Mouse (Mus musculus) ES-E14 (cell line): Measurements from ENCODE around the gene Rpl38. TPM values are rescaled to one million over a fixed set of nuclear protein-coding genes. Genes with fewer than 3 reads are reported as not detected.

Experiments used
- DNase-seq: peaks from one replicate; pipeline ENCODE4 v3.0.0-alpha.2; 2013; ENCODE audit warnings: low read depth, low spot score
- H3K27ac ChIP-seq: 2 replicates; pipeline ENCODE4 v1.5.1; 2012; ENCODE audit warnings: low read depth, mild to moderate bottlenecking, low read length, moderate library complexity, mixed read lengths; ENCODE audit not compliant: poor library complexity, insufficient read depth, severe bottlenecking
- H3K36me3 ChIP-seq: 2 replicates; pipeline ENCODE4 v1.6.1; 2012; ENCODE audit warnings: mild to moderate bottlenecking, low read length, moderate library complexity, mixed read lengths; ENCODE audit not compliant: control insufficient read depth, poor library complexity, insufficient read depth, severe bottlenecking
- H3K4me1 ChIP-seq, 2 experiments: fragments of 150-350 bp in 1 of 2; sonication (generic) in 1 of 2; 2 replicates each; pipeline ENCODE4 v1.6.1; 2012; ENCODE audit warnings: low read length in 2 of 2, mild to moderate bottlenecking in 1 of 2, mixed read lengths in 1 of 2; ENCODE audit not compliant: control insufficient read depth in 2 of 2, insufficient read depth in 2 of 2, poor library complexity in 1 of 2
- H3K4me3 ChIP-seq, 2 experiments: fragments of 150-350 bp in 1 of 2; sonication (generic) in 1 of 2; 2 replicates each; pipeline ENCODE4 v1.5.1; 2012; ENCODE audit warnings: low read length in 2 of 2, low read depth in 1 of 2, mild to moderate bottlenecking in 1 of 2, mixed read lengths in 1 of 2; ENCODE audit not compliant: insufficient read depth in 1 of 2, poor library complexity in 1 of 2, severe bottlenecking in 1 of 2
- H3K9ac ChIP-seq: 2 replicates; pipeline ENCODE4 v1.6.1; 2012; ENCODE audit warnings: low read depth, mild to moderate bottlenecking, low read length, mixed read lengths; ENCODE audit not compliant: poor library complexity, insufficient read depth, severe bottlenecking
- H3K9me3 ChIP-seq: fragments of 150-350 bp; sonication (generic); 2 replicates; pipeline ENCODE4 v1.6.1; 2012; ENCODE audit warnings: low read depth, mild to moderate bottlenecking, low read length; ENCODE audit not compliant: control insufficient read depth, insufficient read depth
- CHD2 ChIP-seq: IDR thresholded peaks from 2 replicates; pipeline ENCODE4 v1.6.1; 2014; ENCODE audit warnings: mild to moderate bottlenecking, low read depth, low read length, inconsistent platforms
- HCFC1 ChIP-seq: IDR thresholded peaks from 2 replicates; pipeline ENCODE4 v1.6.1; 2012; ENCODE audit warnings: low read length, inconsistent platforms, borderline replicate concordance; ENCODE audit not compliant: insufficient read depth
- MAFK ChIP-seq: IDR thresholded peaks from 2 replicates; pipeline ENCODE4 v1.6.1; 2014; ENCODE audit warnings: mild to moderate bottlenecking, low read depth, low read length, inconsistent platforms; ENCODE audit not compliant: insufficient read depth
- ZC3H11A ChIP-seq: IDR thresholded peaks from 2 replicates; pipeline ENCODE4 v1.6.1; 2012; ENCODE audit warnings: low read depth, mild to moderate bottlenecking, inconsistent platforms, low read length, borderline replicate concordance
- ZNF384 ChIP-seq: IDR thresholded peaks from 2 replicates; pipeline ENCODE4 v1.6.1; 2012; ENCODE audit warnings: low read depth, low read length, inconsistent platforms
- in situ Hi-C, 2 experiments: fragments of 600-800 bp; cut with MboI; formaldehyde crosslinking; loops; one replicate each; pipeline ENCODE4 v1.15.1; 2025; ENCODE audit warnings: low sequenced_read_pairs in 2 of 2, inconsistent platforms in 1 of 2; ENCODE audit not compliant: unreplicated experiment in 2 of 2
- total RNA-seq: library from RNA; depleted of rRNA; stranded (reverse); fragments of 300-350 nt; gene quantifications from 2 replicates; pipeline ENCODE4 v1.2.3, GENCODE M21; 2012; rRNA removed

The Rpl38 gene
- total RNA-seq, 1 experiment = 3,102 TPM

DNA sequence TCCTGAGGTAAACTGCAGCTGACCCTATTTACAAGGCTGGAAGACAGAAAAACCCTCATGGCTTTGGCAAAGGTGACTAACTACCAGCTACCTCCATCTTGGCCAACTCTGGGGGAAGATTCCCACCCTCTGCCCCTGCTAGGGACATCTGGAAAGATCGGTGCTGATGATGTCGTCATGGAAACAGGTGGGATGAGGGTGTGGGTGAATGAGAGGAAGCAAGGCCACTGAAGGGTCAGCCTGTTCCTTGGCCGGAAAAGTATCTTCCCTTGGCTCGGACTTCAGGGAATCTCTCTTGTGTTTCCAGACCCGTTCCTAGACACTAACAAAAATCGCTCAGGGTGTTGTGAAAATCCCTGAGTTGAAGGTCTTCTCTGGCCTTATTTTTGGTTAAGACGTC, 47.2 kb downstream of the Rpl38 start:
- Histone ChIP-seq H3K4me3 (no peak overlapping the region), H3K9ac (no peak overlapping the region), H3K36me3 (peaks cover 8% of the 10 kb centered on the region; the same call in 1 of the 2 replicates), H3K27ac (no peak overlapping the region), H3K4me1 (peaks cover 1 to 4% of the 10 kb centered on the region in 2 experiments; a peak in 2 of 4 replicates), H3K9me3 (no peaks in the 10 kb centered on the region)
- no peak for TF ChIP-seq CHD2
- no peak for TF ChIP-seq ZC3H11A
- TF ChIP-seq ZNF384 = no peak
- no peak for TF ChIP-seq MAFK
- no peak for TF ChIP-seq HCFC1
- no peak for DNase-seq
- in situ Hi-C loops = no loop called here

- no peaks in the 10 kb centered on the region for H3K9me3 ChIP-seq
- H3K27ac ChIP-seq = no peak overlapping the region
- no peak for TF ChIP-seq HCFC1
- TF ChIP-seq ZC3H11A = no peak
- TF ChIP-seq CHD2 = no peak
- no peak for TF ChIP-seq ZNF384
- TF ChIP-seq MAFK = no peak
Observed at GRCm38 (mm10) chr11:114720535-114720934, 52.2 kb downstream of the Rpl38 start.

More at GRCm38 (mm10) chr11:114720535-114720934, 52.2 kb downstream of the Rpl38 start:
- no peaks in the 10 kb centered on the region for H3K36me3 ChIP-seq
- H3K4me1 ChIP-seq = peaks cover 2% of the 10 kb centered on the region in 2 experiments; a peak in 1 of 4 replicates
- no peak overlapping the region for H3K4me3 ChIP-seq
- in situ Hi-C loops = no loop called here
- H3K9ac ChIP-seq = no peak overlapping the region
- no peak for DNase-seq

Other genes with a start within 250 kb of the Rpl38 start
- gene Ttyh2, start 6.9 kb downstream of the Rpl38 start, total RNA-seq = 16.7 and 40.0 TPM in 2 replicates
- 0.71 and 2.6 TPM in 2 replicates for gene Dnaic2, start 58.9 kb downstream of the Rpl38 start, total RNA-seq
- 0.90 and 1.1 TPM in 2 replicates for gene Kif19a, start 96.9 kb downstream of the Rpl38 start, total RNA-seq
- gene Btbd17, start 127.4 kb downstream of the Rpl38 start, total RNA-seq = 1.6 and 1.7 TPM in 2 replicates
- gene Gpr142, start 130.4 kb downstream of the Rpl38 start, total RNA-seq = 0.27 TPM in 1 of 2 replicates, not detected in the other
- 35.9 and 36.5 TPM in 2 replicates for gene Gprc5c, start 182.6 kb downstream of the Rpl38 start, total RNA-seq
- gene Cd300a, start 221.5 kb downstream of the Rpl38 start, total RNA-seq = 0.22 and 0.58 TPM in 2 replicates